Mouse (Mus musculus) midbrain, embryonic 10.5 days (tissue): ENCODE results near the gene Spint3. TPM values are rescaled to one million over a fixed set of nuclear protein-coding genes. Genes with fewer than 3 reads are reported as not detected.
"Not testable (repeated sequence)": the region's sequence is repeated elsewhere in the genome, so short reads cannot be mapped to it uniquely, and the experiment has no call there.

Experiments used
- DNase-seq: peaks from one replicate; pipeline ENCODE4 v3.0.0-alpha.2; 2017; ENCODE audit warnings: low spot score
- H3K27ac ChIP-seq: fragments of 300-500 bp; sonication (generic); replicated peaks from 2 replicates; pipeline ENCODE4 v1.5.1; 2016; ENCODE audit warnings: mild to moderate bottlenecking
- H3K27me3 ChIP-seq: fragments of 300-500 bp; sonication (generic); 2 replicates; pipeline ENCODE4 v1.6.1; 2016; ENCODE audit warnings: low read depth, mild to moderate bottlenecking; ENCODE audit not compliant: poor library complexity, severe bottlenecking
- H3K36me3 ChIP-seq: fragments of 300-500 bp; sonication (generic); 2 replicates; pipeline ENCODE4 v1.6.1; 2016; ENCODE audit warnings: mild to moderate bottlenecking, moderate library complexity
- H3K4me1 ChIP-seq: fragments of 300-500 bp; sonication (generic); 2 replicates; pipeline ENCODE4 v1.6.1; 2016
- H3K4me3 ChIP-seq: fragments of 300-500 bp; sonication (generic); 2 replicates; pipeline ENCODE4 v1.5.1; 2016; ENCODE audit warnings: mild to moderate bottlenecking, moderate library complexity
- H3K9me3 ChIP-seq: fragments of 300-500 bp; sonication (generic); replicated peaks from 2 replicates; pipeline ENCODE4 v1.6.1; 2016; ENCODE audit warnings: mild to moderate bottlenecking
- WGBS: fragments of 180-500 bp; shearing (Covaris S2); methylation state at CpG from one replicate; pipeline ENCODE4 v1.1.7; 2016; 5-methylcytosine and 5-hydroxymethylcytosine counted together
- polyA plus RNA-seq: library from polyadenylated mRNA; unstranded; fragments of >200 nt; fragmentation: Nextera tagmentation; extraction: Ambion mirVana; gene quantifications from 2 replicates; pipeline ENCODE4 v1.2.1, GENCODE M21; 2016

The Spint3 gene
- not detected in 2 replicates for polyA plus RNA-seq

DNA sequence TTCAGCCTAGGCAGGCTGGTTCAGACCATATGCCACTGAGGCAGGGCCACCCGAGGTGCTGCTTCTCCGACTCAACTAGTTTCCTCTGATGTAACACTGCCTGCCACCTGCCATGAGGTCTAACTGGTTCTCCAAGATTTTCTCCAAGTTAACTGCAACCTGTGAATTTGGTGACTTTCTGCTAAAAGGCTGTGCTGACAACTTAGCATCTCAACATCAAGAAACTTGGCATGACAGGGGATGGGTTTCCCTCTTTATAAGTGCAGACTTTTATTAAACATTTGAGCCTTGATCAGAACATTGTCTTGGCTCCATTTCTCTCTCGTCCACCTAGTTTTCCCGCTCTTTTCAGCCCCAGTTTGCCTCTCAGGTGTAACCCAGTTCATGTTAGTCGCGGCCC lies at the start of gene Spint3:
Gene Spint3 (minus strand): TSS at position 101 of the 400 bp plus-strand sequence.
- H3K4me3 ChIP-seq, H3K27ac ChIP-seq, H3K27me3 ChIP-seq, H3K9me3 ChIP-seq, DNase-seq, H3K4me1 ChIP-seq, H3K36me3 ChIP-seq: not testable (repeated sequence)
- WGBS, result 89% methylated on average over 6 of the region's 6 CpGs

DNA sequence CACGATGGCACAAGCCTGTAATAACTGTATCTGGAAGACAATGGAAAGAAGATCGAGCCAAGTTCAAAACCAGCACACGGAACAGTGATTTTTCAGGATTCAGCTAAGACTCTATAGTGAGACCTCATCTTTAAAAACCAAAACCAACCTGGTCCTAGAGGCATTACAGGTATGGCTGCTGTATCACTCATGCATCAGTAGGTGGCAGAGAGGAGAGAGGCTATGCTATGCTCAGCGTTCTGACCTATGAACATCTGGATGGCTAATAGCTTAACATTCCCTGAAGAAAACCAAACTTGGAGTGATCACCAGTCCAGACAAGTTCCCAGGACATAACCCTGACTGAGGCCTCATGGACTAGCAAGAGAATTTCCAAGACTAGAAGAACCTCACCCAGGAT lies 48.5 kb upstream of the Spint3 start:
- no peak overlapping the region for H3K4me3 ChIP-seq
- H3K27me3 ChIP-seq, result no peaks in the 10 kb centered on the region
- no peaks in the 10 kb centered on the region for H3K36me3 ChIP-seq
- WGBS, result 88% methylated on average over 4 of the region's 4 CpGs
- H3K27ac ChIP-seq, result no peak overlapping the region
- DNase-seq, result no peak
- no peaks in the 10 kb centered on the region for H3K9me3 ChIP-seq
- H3K4me1 ChIP-seq, result peaks cover 6% of the 10 kb centered on the region; the same call in 1 of the 2 replicates

DNA sequence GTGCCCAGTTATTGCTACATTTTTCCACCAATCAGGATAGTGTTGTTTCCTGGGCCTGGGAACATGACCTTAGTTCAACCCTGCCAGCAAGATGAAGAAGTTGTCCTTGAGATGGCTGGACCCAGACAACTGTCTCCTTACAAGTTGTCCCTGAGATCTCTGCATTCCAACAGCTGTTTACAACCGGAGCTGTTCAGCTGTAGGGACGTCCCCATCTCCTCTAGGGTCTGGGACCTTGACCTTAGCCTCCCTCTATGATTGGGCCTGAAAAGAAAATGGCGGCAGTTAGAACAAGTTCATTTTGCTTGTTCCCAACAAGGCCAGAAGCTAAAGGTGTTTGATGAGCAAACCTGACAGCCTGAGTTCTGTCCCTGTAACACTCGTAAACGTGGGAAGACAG lies 45.8 kb upstream of the Spint3 start:
- H3K27me3 ChIP-seq, result no peaks in the 10 kb centered on the region
- no peaks in the 10 kb centered on the region for H3K9me3 ChIP-seq
- peaks cover 6% of the 10 kb centered on the region; the same call in 1 of the 2 replicates for H3K4me1 ChIP-seq
- H3K27ac ChIP-seq, result no peak overlapping the region
- H3K4me3 ChIP-seq, result no peak overlapping the region
- no peak for DNase-seq
- WGBS, result 83% methylated on average over 5 of the region's 5 CpGs
- no peaks in the 10 kb centered on the region for H3K36me3 ChIP-seq

DNA sequence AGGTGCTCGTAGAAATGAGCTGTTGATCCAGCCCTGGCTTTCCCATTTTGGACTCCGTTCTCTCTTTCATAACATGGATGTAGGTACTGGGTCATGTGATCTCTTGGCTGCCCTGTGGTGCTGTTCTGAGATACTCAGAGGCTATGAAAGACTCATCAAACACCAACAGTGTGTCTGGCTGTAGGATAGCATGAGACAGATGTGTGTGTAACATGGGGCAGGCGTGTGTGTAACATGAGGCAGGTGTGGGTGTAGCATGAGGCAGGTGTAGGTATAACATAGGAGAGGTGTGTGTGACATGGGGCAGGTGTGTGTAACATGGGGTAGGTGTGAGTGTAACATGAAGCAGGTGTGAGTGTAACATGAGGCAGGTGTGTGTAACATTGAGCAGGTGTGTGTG lies 42.1 kb upstream of the Spint3 start:
- H3K9me3 ChIP-seq, result no peaks in the 10 kb centered on the region
- H3K4me3 ChIP-seq, result no peak overlapping the region
- no peaks in the 10 kb centered on the region for H3K36me3 ChIP-seq
- H3K27me3 ChIP-seq, result no peaks in the 10 kb centered on the region
- H3K27ac ChIP-seq, result no peak overlapping the region
- DNase-seq, result no peak
- H3K4me1 ChIP-seq, result peaks cover 6% of the 10 kb centered on the region; the same call in 1 of the 2 replicates
- 92% methylated on average over 3 of the region's 3 CpGs for WGBS

DNA sequence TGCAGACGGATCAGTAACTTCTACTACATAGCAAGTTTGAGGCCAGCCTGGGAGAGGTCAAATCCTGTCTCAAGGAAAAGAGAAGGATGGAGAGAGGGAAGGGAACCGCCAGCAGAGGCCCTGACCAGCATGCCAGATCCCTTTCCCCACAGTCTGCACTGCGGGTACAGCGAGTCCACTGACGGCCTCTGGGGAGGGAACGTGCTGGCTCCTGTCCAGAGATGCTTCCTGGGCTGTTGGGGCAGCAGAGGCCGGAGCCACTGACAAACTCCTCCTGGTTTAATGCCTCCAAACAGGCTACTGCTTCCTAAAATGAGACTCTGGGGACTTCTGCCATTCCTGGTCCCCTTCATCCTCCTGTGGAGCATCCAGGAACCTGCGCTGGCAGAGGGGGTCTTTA lies 40.2 kb upstream of the Spint3 start, which contains the start of the genes Wfdc6b and Wfdc8:
Gene Wfdc6b (plus strand): TSS at position 52 of the 400 bp plus-strand sequence.
Gene Wfdc8 (minus strand): TSS at position 156 of the 400 bp plus-strand sequence.
- H3K27me3 ChIP-seq, DNase-seq, H3K4me3 ChIP-seq, H3K36me3 ChIP-seq, H3K9me3 ChIP-seq, H3K27ac ChIP-seq, H3K4me1 ChIP-seq: not testable (repeated sequence)
- 69% methylated on average over 8 of the region's 8 CpGs for WGBS

DNA sequence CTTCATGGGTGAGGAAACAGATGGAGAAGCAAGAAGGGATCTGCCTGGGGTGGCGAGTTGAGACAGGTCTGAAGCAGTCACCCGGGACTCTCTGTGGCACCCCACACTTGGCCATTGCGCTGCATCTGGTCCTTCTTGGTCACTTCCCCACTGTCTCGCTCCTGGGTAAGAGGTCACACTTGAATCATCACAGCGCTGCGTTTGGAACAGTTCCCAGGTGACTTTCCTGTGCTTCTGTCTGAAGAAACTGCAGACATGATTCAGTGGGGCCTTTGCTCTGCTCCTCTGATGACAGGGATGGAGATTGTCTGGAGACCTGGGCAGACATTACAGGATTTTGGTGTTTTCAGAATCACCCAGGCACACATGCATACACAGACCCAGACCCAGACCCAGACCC lies 35.5 kb upstream of the Spint3 start:
- Histone ChIP-seq H3K27ac (no peak overlapping the region), H3K4me1 (no peaks in the 10 kb centered on the region), H3K27me3 (no peaks in the 10 kb centered on the region), H3K4me3 (no peak overlapping the region), H3K9me3 (no peaks in the 10 kb centered on the region; the same call in 1 of the 2 replicates), H3K36me3 (no peaks in the 10 kb centered on the region)
- DNase-seq, result no peak
- WGBS, result 88% methylated on average over 6 of the region's 6 CpGs

DNA sequence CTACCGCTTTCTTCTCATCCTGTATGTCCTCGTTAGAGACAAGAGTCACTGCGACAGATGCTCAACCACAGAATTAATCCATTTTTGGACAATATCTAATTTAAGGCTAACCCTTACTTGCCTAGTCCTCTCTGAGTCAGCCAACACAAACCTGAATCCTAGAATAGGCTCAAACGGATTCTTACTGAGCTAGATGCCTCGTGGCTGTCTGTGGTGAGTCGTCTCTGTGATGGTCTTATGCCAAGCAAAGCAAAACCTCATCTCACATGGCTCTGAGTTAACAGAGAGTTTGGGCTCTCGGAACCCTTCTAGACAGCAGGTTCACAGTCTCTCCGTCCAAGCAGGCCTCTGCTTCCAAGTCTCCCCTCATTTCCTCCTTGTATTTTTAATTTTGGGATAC lies 31.2 kb upstream of the Spint3 start:
- no peak overlapping the region for H3K4me3 ChIP-seq
- H3K36me3 ChIP-seq, result no peaks in the 10 kb centered on the region
- WGBS, result 94% methylated on average over 8 of the region's 8 CpGs
- no peak for DNase-seq
- H3K27me3 ChIP-seq, result no peaks in the 10 kb centered on the region
- peaks cover 9% of the 10 kb centered on the region; the same call in 1 of the 2 replicates for H3K9me3 ChIP-seq
- no peak overlapping the region for H3K27ac ChIP-seq
- H3K4me1 ChIP-seq, result no peaks in the 10 kb centered on the region

DNA sequence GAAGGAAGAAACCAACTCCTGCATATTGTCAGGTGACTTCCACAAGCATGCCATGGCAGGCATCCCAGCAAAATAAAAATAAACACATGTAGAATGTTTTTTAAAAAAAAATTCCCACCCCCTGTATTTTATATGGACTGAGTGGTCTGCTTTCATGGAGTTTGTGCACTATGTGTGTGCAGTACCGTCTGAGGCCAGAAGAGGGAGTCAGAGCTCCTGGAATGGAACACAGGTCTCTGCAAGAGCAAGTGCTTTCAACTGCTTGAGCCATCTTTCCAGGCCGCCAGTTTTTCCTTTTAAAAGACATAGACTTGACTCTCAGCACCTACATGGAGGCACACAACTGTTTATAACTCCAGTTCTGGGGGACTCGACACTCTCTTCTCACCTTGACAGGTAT lies 30.2 kb upstream of the Spint3 start:
- H3K9me3 ChIP-seq, result peaks cover 9% of the 10 kb centered on the region; the same call in 1 of the 2 replicates
- no peak overlapping the region for H3K27ac ChIP-seq
- no peaks in the 10 kb centered on the region for H3K4me1 ChIP-seq
- H3K36me3 ChIP-seq, result no peaks in the 10 kb centered on the region
- 89% methylated on average over 3 of the region's 3 CpGs for WGBS
- H3K4me3 ChIP-seq, result no peak overlapping the region
- DNase-seq, result no peak
- no peaks in the 10 kb centered on the region for H3K27me3 ChIP-seq

DNA sequence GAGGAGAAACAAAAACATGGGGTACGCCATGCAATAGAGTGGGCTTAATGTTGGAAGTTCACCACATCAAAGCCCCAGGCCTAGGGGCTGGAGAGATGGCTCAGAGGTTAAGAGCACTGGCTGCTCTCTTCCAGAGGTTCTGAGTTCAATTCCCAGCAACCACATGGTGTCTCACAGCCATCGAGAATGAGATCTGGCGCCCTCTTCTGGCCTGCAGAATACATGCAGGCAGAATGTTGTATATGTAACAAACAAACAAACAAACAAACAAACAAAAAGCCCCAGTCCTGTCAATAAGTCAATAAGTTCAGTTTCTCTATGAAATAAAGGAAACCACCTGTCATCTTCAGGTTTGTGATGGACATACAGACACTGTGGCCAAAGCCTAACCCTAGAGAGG lies 26.9 kb upstream of the Spint3 start:
- Histone ChIP-seq H3K4me3 (no peak overlapping the region), H3K9me3 (peaks cover 9% of the 10 kb centered on the region; the same call in 1 of the 2 replicates), H3K27ac (no peak overlapping the region), H3K4me1 (peaks cover 5% of the 10 kb centered on the region; the same call in 1 of the 2 replicates), H3K27me3 (no peaks in the 10 kb centered on the region), H3K36me3 (no peaks in the 10 kb centered on the region)
- DNase-seq, result no peak
- 73% methylated on average over 3 of the region's 3 CpGs for WGBS

DNA sequence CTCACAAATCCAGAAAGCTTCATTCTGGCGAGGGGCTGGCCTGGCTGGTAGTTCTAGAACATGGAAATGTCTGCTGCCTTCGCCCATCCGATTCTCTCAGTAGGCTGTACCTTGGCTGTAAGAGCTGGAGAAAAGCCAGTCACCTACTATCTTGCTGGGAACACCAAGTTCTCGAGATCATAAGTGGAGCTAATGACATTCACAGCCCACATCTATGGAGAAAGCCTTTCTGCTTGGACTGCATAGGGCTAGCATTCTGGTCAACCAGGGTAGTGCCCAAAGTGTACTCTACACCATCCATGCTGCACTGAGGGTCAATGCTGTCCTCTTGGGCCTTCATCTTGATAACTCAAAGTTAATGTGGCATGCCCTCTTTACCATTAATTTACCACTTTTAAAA lies 20.2 kb upstream of the Spint3 start, which contains the start of gene Eppin:
Gene Eppin (minus strand): TSS at position 101 of the 400 bp plus-strand sequence.
- H3K36me3 ChIP-seq, result no peaks in the 10 kb centered on the region
- H3K27me3 ChIP-seq, result no peaks in the 10 kb centered on the region
- no peak within 1 kb of the TSS for H3K27ac ChIP-seq
- DNase-seq, result no peak
- H3K9me3 ChIP-seq, result no peaks in the 10 kb centered on the region
- H3K4me3 ChIP-seq, result no peak within 1 kb of the TSS
- H3K4me1 ChIP-seq, result peaks cover 5% of the 10 kb centered on the region; the same call in 1 of the 2 replicates
- 88% methylated on average over 4 of the region's 4 CpGs for WGBS

DNA sequence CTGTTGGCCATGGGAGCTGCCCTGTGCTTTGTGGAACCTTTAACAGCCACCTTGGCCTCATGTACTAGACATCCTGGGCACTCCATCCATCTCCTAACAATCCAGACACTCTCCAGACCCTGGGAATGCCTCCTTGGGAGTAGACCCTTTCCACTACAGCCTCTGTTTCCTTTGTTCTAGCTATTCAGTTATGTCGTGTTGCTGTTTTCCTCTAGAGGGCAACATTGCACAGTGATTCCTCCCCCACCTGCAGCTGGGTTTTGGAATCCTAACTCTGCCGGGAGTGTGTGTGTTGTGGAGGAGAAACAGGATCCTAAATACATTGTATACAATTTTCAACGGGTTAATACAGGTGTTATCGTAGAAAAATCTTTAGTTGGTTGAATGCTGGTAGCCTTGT lies 18.8 kb upstream of the Spint3 start:
- WGBS, result 13% methylated on average over 4 of the region's 4 CpGs
- peak; percentile 40 for DNase-seq
- Histone ChIP-seq H3K27me3 (no peaks in the 10 kb centered on the region), H3K36me3 (no peaks in the 10 kb centered on the region), H3K4me1 (0 out of 2 replicates have a peak, but pooled peaks cover under 1% of the 10 kb centered on the region), H3K4me3 (no peak overlapping the region), H3K9me3 (no peaks in the 10 kb centered on the region), H3K27ac (peak overlapping the region; percentile 69)

DNA sequence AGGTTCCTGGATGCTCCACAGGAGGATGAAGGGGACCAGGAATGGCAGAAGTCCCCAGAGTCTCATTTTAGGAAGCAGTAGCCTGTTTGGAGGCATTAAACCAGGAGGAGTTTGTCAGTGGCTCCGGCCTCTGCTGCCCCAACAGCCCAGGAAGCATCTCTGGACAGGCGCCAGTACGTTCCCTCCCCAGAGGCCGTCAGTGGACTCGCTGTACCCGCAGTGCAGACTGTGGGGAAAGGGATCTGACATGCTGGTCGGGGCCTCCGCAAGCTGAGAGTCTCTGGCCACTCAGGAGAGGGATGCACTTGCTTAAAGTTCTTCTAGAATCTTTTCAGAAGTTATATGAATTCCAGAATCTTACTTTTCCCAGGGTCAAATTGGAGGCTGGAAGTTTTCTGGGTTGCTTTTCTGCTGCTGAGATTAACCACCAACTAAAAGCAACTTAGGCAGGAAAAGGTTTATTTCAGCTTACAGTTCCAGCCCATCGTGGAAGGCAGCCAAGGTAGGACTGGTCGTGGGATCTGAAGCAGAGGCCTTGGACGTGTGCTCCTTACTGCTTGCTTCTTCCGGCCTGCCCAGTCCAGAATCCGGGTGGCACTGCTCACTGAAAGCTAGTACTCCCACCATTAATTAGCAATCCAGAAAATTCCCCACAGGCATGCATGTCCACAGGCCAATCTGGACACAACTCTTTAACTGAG lies 11.9 kb upstream of the Spint3 start, which contains the start of gene Wfdc6a:
Gene Wfdc6a (minus strand): TSS at position 423 of the 701 bp plus-strand sequence.
- not testable (repeated sequence) for H3K27me3 ChIP-seq

DNA sequence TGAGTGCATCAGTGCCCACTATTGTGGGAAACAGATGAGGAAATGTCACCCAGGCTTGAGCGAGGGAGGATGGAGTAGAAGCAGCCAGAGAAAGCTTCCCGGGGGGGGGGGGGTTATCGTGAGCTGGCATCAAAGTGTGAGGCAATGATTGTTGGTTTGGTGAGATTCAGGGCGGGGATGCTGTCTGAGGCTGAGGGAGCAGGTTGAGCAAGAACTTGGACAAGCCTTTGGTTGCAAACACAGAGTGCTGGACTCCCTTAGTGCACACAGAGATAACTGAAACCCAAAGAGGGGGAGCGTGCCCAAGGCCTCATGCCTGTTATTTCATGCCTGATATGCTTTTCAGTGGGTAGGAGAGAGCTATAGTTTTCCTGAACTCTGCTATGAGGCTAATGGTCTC lies 5.8 kb downstream of the Spint3 start:
- Histone ChIP-seq H3K4me3 (no peak overlapping the region), H3K27me3 (peaks cover 14% of the 10 kb centered on the region), H3K36me3 (peaks cover 8% of the 10 kb centered on the region; the same call in 1 of the 2 replicates), H3K4me1 (peaks cover 20% of the 10 kb centered on the region), H3K9me3 (no peaks in the 10 kb centered on the region), H3K27ac (no peak overlapping the region)
- no peak for DNase-seq
- WGBS, result 89% methylated on average over 5 of the region's 5 CpGs

More for the DNA sequence above, 11.9 kb upstream of the Spint3 start, which contains the start of gene Wfdc6a:
- not testable (repeated sequence) for H3K36me3 ChIP-seq, DNase-seq, H3K4me3 ChIP-seq, H3K9me3 ChIP-seq, H3K27ac ChIP-seq
- WGBS, result 68% methylated on average over 13 of the region's 13 CpGs
- H3K4me1 ChIP-seq, result peaks cover 17% of the 10 kb centered on the region
